Mouse (Mus musculus) liver, embryonic 11.5 days (tissue): ENCODE measurements around the gene Khk. TPM values are rescaled to one million over a fixed set of nuclear protein-coding genes. Genes with fewer than 3 reads are reported as not detected.
A peak's percentile ranks its signal among the peaks of the same experiment; 100 is the strongest.

Experiments used
- ATAC-seq: fragments of 200-750 bp; cut with Nextera tagmentation; replicated peaks from 2 replicates; pipeline ENCODE4 v1.8.0; 2017; ENCODE audit warnings: moderate number of reproducible peaks, mild to moderate bottlenecking, moderate TSS enrichment, moderate library complexity; ENCODE audit not compliant: low FRiP score
- DNase-seq: peaks from one replicate; pipeline ENCODE4 v3.0.0-alpha.2; 2017; ENCODE audit warnings: low spot score
- H3K27ac ChIP-seq: fragments of 300-500 bp; sonication (generic); 2 replicates; pipeline ENCODE4 v1.5.1; 2014; ENCODE audit warnings: mild to moderate bottlenecking, low read depth, low read length, control low read depth
- H3K27me3 ChIP-seq: fragments of 300-500 bp; sonication (generic); replicated peaks from 2 replicates; pipeline ENCODE4 v1.6.1; 2014; ENCODE audit warnings: low read length, mixed read lengths; ENCODE audit not compliant: control insufficient read depth, insufficient read depth
- H3K36me3 ChIP-seq: fragments of 300-500 bp; sonication (generic); 2 replicates; pipeline ENCODE4 v1.6.1; 2014; ENCODE audit warnings: mild to moderate bottlenecking, low read length, moderate library complexity, mixed read lengths; ENCODE audit not compliant: control insufficient read depth, insufficient read depth
- H3K4me1 ChIP-seq: fragments of 300-500 bp; sonication (generic); replicated peaks from 2 replicates; pipeline ENCODE4 v1.6.1; 2014; ENCODE audit warnings: low read length, mixed read lengths; ENCODE audit not compliant: control insufficient read depth, insufficient read depth
- H3K4me2 ChIP-seq: fragments of 300-500 bp; sonication (generic); 2 replicates; pipeline ENCODE4 v1.6.1; 2014; ENCODE audit warnings: mild to moderate bottlenecking, control low read depth, moderate library complexity
- H3K4me3 ChIP-seq: fragments of 300-500 bp; sonication (generic); 2 replicates; pipeline ENCODE4 v1.5.1; 2014; ENCODE audit warnings: low read depth, low read length, control low read depth
- H3K9ac ChIP-seq: fragments of 300-500 bp; sonication (generic); 2 replicates; pipeline ENCODE4 v1.6.1; 2014; ENCODE audit warnings: low read depth, low read length, control low read depth
- H3K9me3 ChIP-seq: fragments of 300-500 bp; sonication (generic); 2 replicates; pipeline ENCODE4 v1.6.1; 2016; ENCODE audit warnings: low read length, inconsistent platforms, mixed read lengths; ENCODE audit not compliant: control insufficient read depth
- WGBS: fragments of 180-500 bp; shearing (Covaris S2); extraction: QIAGEN DNeasy Blood & Tissue Kit; methylation state at CpG from one replicate; pipeline ENCODE4 v1.1.7; 2014; 5-methylcytosine and 5-hydroxymethylcytosine counted together
- polyA plus RNA-seq: library from polyadenylated mRNA; unstranded; fragments of >200 nt; fragmentation: Nextera tagmentation; extraction: Ambion mirVana; gene quantifications from 2 replicates; pipeline ENCODE4 v1.2.1, GENCODE M21; 2014

Gene Khk
- polyA plus RNA-seq, 1 experiment from 2014 or later, result 58.6 TPM

DNA sequence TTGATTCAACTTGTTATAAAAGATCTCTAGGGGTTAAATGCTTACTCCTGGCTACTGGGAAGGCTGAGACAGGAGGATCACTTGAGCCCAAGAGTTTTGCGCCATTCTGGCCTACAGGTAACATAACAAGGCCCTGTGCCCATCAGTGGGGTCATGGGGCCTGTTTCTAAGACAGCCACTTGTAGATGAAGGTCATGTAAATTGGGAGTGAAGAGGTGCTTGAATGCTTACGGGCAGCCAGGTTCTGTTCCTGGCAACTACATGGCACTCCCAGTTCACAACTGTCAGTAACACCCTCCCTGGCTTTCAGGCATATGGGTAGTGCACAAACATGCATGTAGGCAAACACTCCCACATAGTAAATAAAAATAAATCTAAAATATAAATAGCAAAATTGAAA lies 29.7 kb downstream of the Khk start:
- peak overlapping the region; percentile 62; the same call in 1 of the 2 replicates for H3K4me3 ChIP-seq
- ATAC-seq (no peak), DNase-seq (no peak)
- no peak overlapping the region for H3K9ac ChIP-seq
- H3K4me1 ChIP-seq, result peaks cover 10% of the 10 kb centered on the region
- 94% methylated on average over 2 of the region's 2 CpGs for WGBS
- H3K4me2 ChIP-seq, result peak overlapping the region; percentile 78
- peaks cover 23% of the 10 kb centered on the region for H3K36me3 ChIP-seq
- H3K9me3 ChIP-seq, result no peaks in the 10 kb centered on the region
- no peak overlapping the region for H3K27ac ChIP-seq
- no peaks in the 10 kb centered on the region; the same call in 1 of the 2 replicates for H3K27me3 ChIP-seq

DNA sequence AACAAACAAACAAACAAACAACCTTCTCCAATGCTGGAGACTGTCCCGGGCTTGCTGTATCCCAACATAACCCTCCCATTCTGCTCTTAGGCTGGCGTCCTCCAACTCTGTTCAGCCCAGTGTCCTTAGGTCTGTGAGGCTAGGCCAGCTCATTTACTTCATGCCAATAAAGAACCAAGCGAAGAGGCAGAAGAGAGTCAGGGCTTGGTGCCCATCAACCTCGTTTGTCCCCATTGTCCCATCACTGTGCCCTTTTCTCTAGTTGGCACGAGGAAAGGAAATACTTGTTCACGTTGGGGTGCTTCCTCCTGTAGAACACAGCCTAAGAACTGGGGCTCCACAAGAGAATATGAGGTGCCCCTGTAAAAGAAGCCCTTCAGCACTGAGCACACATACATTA lies 30.5 kb downstream of the Khk start:
- H3K36me3 ChIP-seq, result peaks cover 26% of the 10 kb centered on the region
- no peak overlapping the region for H3K4me3 ChIP-seq
- H3K27ac ChIP-seq, result no peak overlapping the region
- peaks cover 10% of the 10 kb centered on the region for H3K4me1 ChIP-seq
- H3K4me2 ChIP-seq, result no peak overlapping the region
- DNase-seq (no peak), ATAC-seq (no peak)
- H3K9ac ChIP-seq, result no peak overlapping the region
- H3K9me3 ChIP-seq, result no peaks in the 10 kb centered on the region
- WGBS, result 83% methylated on average over 6 of the region's 6 CpGs
- no peaks in the 10 kb centered on the region for H3K27me3 ChIP-seq

DNA sequence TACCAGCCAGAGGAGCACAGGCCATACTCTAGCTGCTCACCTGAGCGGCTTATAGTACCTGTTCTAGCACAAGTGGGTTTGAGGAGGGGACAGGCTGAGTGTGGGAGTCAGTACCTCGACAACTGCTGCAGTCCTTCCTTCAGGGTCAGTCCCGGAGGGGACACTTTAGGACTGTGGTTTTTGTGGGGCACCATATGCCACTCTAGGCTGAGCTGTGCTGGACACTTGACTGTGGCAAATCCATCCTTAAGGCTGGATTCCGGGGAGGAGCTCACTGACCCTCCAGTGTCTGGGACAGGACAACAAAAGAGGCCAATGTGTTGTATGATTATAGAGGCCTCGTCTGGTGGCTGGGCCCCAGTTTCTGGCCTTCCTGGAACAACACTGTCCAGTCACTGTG lies 31.3 kb downstream of the Khk start:
- Histone ChIP-seq H3K4me2 (no peak overlapping the region), H3K27ac (no peak overlapping the region), H3K4me1 (peaks cover 10% of the 10 kb centered on the region), H3K9ac (no peak overlapping the region), H3K9me3 (no peaks in the 10 kb centered on the region), H3K36me3 (peaks cover 29% of the 10 kb centered on the region), H3K27me3 (no peaks in the 10 kb centered on the region), H3K4me3 (no peak overlapping the region)
- DNase-seq, result no peak
- WGBS, result 82% methylated on average over 5 of the region's 5 CpGs
- ATAC-seq, result no peak

DNA sequence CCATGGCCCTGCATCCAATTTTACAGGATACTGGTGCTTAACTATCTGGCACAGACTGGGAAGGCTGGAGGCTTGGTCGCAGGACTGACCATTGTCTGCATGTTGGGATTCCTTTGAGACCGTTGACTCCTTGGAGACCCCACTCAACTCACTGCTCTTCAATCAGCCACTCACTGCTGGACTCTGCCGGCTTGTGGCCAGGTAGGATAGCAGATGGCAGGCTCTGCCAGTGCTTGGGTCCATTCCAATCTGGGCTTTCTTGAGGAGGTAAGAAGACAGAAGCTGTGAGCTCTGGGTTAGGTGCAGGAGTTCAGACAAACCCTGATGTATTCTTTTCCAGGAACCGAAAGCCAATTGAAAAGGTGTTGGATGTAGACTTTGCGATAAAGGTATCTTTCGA lies 32.8 kb downstream of the Khk start:
- ATAC-seq (no peak), DNase-seq (no peak)
- no peak overlapping the region for H3K27ac ChIP-seq
- H3K4me2 ChIP-seq, result no peak overlapping the region
- WGBS, result 94% methylated on average over 6 of the region's 6 CpGs
- H3K9me3 ChIP-seq, result no peaks in the 10 kb centered on the region
- H3K9ac ChIP-seq, result no peak overlapping the region
- H3K4me1 ChIP-seq, result peaks cover 15% of the 10 kb centered on the region
- no peak overlapping the region for H3K4me3 ChIP-seq
- H3K27me3 ChIP-seq, result no peaks in the 10 kb centered on the region
- H3K36me3 ChIP-seq, result peaks cover 39% of the 10 kb centered on the region

DNA sequence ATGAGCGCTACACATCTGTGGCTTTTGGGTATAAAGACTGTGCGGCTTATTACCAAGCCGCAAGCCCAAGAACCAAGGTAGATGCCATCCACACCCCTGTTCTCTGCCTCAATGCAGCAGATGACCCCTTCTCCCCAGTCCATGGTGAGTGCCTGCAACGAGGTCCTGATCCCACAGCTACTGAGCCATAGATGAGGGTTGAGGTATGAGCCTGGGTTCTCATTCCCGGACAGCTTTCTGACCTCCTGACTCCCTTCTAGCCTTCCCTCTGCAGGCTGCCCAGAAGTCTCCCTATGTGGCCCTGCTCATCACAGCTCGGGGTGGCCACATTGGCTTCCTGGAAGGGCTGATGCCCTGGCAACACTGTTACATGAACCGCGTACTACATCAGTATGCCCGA lies 33.3 kb downstream of the Khk start:
- WGBS, result 92% methylated on average over 9 of the region's 9 CpGs
- Histone ChIP-seq H3K36me3 (peaks cover 39% of the 10 kb centered on the region), H3K4me3 (no peak overlapping the region), H3K27me3 (no peaks in the 10 kb centered on the region), H3K4me2 (no peak overlapping the region), H3K27ac (no peak overlapping the region), H3K4me1 (peaks cover 13% of the 10 kb centered on the region), H3K9me3 (no peaks in the 10 kb centered on the region), H3K9ac (no peak overlapping the region)
- ATAC-seq, result no peak
- DNase-seq, result no peak

DNA sequence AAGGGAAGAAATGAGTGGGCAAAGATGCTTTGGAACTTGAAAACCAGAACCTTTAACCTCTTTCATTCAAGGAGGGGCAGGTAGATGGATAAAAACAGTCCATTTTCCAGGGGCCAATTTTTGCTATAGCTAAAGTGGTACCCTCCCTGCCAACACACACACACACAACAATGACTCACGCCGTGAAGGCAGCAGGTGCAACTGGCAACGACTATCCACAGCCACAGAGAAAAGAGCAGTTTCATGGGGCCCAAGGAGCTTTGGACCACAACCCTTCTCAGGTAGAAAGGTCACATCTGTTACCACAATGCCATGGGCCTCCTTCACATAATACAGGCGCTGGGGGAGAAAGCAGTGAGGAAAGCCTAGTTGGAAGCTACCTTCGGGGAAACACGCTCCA lies 34.5 kb downstream of the Khk start:
- Histone ChIP-seq H3K36me3 (peaks cover 39% of the 10 kb centered on the region), H3K9ac (no peak overlapping the region), H3K4me1 (peaks cover 15% of the 10 kb centered on the region), H3K27ac (no peak overlapping the region), H3K27me3 (no peaks in the 10 kb centered on the region), H3K9me3 (no peaks in the 10 kb centered on the region), H3K4me3 (no peak overlapping the region), H3K4me2 (no peak overlapping the region)
- no peak for DNase-seq
- no peak for ATAC-seq
- WGBS, result 90% methylated on average over 6 of the region's 6 CpGs

DNA sequence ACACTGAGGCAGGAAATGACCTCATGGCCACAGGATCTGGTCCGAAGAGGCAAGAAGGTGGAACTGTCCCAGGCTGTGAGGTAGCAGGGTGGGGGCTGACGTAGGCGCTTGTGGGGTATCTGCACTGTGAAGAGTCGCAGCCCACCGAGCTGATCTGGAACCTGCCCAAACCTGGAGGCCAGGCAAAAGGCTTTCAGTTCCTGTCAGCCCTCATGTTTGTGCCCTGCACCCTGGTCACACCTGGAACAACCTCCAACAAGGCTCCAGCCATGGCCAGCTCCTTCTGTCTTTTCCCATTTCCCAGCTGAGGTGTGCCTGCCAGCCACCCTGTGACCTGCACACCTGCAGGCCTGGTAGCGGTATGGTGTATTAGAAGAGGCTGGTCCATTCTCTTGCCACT lies 36.7 kb downstream of the Khk start:
- DNase-seq, result no peak
- no peaks in the 10 kb centered on the region for H3K9me3 ChIP-seq
- ATAC-seq, result no peak
- peak overlapping the region; percentile 71 for H3K4me2 ChIP-seq
- peaks cover 17% of the 10 kb centered on the region for H3K4me1 ChIP-seq
- no peaks in the 10 kb centered on the region for H3K27me3 ChIP-seq
- H3K4me3 ChIP-seq, result no peak overlapping the region
- H3K36me3 ChIP-seq, result peaks cover 36% of the 10 kb centered on the region
- H3K9ac ChIP-seq, result no peak overlapping the region
- WGBS, result 91% methylated on average over 6 of the region's 6 CpGs
- no peak overlapping the region for H3K27ac ChIP-seq

DNA sequence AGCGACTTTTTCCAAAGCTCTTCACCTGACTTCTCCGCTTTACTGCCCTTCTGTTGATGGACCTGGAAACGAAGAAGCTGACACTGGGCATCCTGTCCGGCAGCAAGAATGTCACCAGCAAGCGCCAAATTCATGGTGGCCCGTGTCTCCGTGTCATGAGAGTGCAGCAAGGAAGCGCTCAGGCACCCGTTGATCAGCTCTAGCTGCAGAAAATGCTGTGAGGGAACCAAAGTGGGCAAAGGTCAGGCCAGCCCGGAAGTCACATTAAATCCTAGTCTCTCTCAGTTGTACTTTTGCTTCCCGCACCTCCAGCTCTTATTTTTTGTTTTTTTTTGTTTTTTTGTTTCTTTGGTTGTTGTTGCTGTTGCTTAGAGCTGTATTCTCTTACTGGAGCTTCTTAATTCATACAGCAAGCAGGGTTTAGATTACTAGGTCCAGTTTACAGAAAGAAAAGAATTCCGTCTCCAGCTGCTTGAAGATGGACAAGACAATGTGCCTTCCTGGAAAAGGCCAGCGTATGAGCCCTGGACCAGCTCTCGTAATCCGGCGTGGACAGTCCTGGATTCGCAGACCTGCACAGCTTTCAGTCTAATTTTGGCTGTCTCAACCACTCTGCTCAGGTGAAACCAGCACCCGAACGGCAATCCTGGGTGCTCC lies 38.1 kb downstream of the Khk start:
- DNase-seq (no peak), ATAC-seq (no peak; the same call in 1 of the 2 replicates)
- H3K36me3 ChIP-seq, result peaks cover 25% of the 10 kb centered on the region
- H3K4me2 ChIP-seq, result peak overlapping the region; percentile 71
- H3K9me3 ChIP-seq, result no peaks in the 10 kb centered on the region
- no peaks in the 10 kb centered on the region for H3K27me3 ChIP-seq
- H3K9ac ChIP-seq, result peak overlapping the region; percentile 79
- peak overlapping the region; percentile 62; the same call in 1 of the 2 replicates for H3K27ac ChIP-seq
- peaks cover 17% of the 10 kb centered on the region for H3K4me1 ChIP-seq
- H3K4me3 ChIP-seq, result peak overlapping the region; percentile 76
- 34% methylated on average over 19 of the region's 19 CpGs for WGBS

DNA sequence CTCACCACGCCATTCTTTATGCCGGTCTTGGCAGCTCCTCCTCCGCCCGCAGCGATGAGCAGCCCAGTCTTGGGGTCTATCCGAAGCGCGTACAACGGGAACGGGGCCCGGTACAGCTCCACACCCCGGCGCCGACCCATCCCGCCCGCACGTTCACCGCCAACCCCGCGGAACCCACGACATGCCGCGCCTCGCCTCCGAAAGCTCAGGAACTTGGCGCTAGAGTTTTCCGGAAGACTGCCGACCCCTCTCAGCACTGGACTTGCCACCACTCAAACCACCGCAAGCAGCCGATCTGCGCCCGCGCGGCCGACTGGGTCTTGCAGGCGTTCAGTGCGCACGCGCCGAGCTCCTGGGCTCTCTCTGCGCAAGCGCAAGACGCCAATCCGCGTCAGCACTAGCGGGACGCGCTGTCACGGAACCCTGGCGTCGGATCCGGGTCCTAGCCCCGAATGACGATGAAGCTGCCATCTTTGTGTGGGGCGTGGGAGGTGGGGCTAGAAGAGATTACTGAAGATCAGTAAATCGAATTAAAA lies 38.8 kb downstream of the Khk start, which contains the start of gene Preb:
Gene Preb (minus strand): TSS at position 396 of the 536 bp plus-strand sequence.
- peaks cover 17% of the 10 kb centered on the region for H3K4me1 ChIP-seq
- peak within 1 kb of the TSS; percentile 71 for H3K4me2 ChIP-seq
- H3K9ac ChIP-seq, result peak within 1 kb of the TSS; percentile 79
- H3K36me3 ChIP-seq, result peaks cover 20% of the 10 kb centered on the region
- no peaks in the 10 kb centered on the region for H3K27me3 ChIP-seq
- WGBS, result under 1% methylated on average over 56 of the region's 56 CpGs
- H3K9me3 ChIP-seq, result no peaks in the 10 kb centered on the region
- peak; percentile 95 for DNase-seq
- peak; percentile 95 for ATAC-seq
- H3K27ac ChIP-seq, result peak within 1 kb of the TSS; percentile 62
- H3K4me3 ChIP-seq, result peak within 1 kb of the TSS; percentile 76
